ENCODE assay signal across 11 mouse cellular contexts in the genomic region with DNA sequence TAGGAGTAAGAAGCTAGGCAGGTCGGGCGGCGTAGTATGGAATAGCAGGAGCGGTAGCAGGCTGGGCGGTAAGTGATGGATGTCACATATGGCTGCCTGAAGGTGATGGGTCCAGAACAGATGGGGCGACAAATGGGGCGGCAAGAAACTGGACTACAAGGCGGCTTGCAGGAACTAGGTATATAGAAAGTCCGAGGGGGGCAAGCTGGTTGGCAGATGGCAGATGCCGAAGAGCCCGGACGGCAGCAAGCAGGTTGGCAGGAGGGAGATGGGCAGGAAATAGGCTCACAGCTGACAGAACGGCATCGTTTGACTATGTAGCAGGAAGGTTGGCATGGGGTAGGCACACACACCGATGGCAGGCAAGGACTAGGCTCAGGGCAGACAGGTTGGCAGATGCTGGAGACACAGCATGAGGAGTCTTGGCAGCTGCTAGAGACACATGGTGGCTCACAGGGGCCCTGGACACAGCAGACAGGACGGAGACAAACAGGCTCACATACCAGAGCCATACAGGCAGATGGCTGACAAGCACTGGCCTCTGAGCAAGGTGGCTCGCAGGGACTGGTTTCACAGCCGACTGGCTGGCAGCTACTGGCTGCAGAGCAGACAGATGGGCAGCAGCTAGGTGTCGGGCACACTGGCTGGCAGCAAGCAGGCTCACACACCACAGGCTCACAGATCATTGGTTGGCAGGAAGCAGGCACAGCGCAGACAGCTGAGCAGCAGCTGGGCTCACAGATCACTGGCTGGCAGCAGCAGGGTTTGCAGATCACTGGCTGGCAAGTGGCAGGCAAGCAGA. TPM values are rescaled to one million over a fixed set of nuclear protein-coding genes. Genes with fewer than 3 reads are reported as not detected.
DNase-seq lines count a peak whose midpoint lies in the region; ATAC-seq and TF ChIP-seq lines count a peak whose summit lies in the region.
"Had no signal": no experiment of that assay in that cellular context is flagged by ENCODE, and none has a peak within 500 bp of the region (broad histone marks: within the 10 kb centered on the region; RNA-seq: fewer than 3 reads in every experiment).

No protein-coding gene starts in this region.

- H3K79me2 ChIP-seq in myocyte (ENCODE audit: control insufficient read depth, insufficient read depth): no peaks in the 10 kb centered on the region

- no peaks in the 10 kb centered on the region for H3K9me3 ChIP-seq in hindbrain, embryonic 15.5 days
- H3K9me3 ChIP-seq in hindbrain, embryonic 11.5 days (ENCODE audit: control insufficient read depth, low read length): no peaks in the 10 kb centered on the region

- H3K36me3 ChIP-seq in hindbrain, embryonic 15.5 days: no peaks in the 10 kb centered on the region
- H3K36me3 ChIP-seq in hindbrain, embryonic 11.5 days (ENCODE audit: control insufficient read depth, insufficient read depth, low read length): no peaks in the 10 kb centered on the region
- H3K36me3 ChIP-seq in myocyte (ENCODE audit: control insufficient read depth, insufficient read depth): no peaks in the 10 kb centered on the region

- no peak for TF ChIP-seq POLR2A in myocyte (IDR thresholded peaks at IDR 0.05; ENCODE audit: insufficient read length, low read depth)

- ATAC-seq in hindbrain, embryonic 15.5 days (ENCODE audit: low FRiP score, low read depth): peak; percentile 93
- ATAC-seq in hindbrain, embryonic 11.5 days (ENCODE audit: low FRiP score): no peak

- no peak overlapping the region for H3K9ac ChIP-seq in hindbrain, embryonic 15.5 days
- H3K9ac ChIP-seq in hindbrain, embryonic 11.5 days (ENCODE audit: low read depth, low read length): no peak overlapping the region

- H3K4me1 ChIP-seq in hindbrain, embryonic 15.5 days (replicated peaks): 0 out of 2 replicates have a peak, but pooled peaks cover 4% of the 10 kb centered on the region
- H3K4me1 ChIP-seq in hindbrain, embryonic 11.5 days (replicated peaks; ENCODE audit: control insufficient read depth, insufficient read depth, low read length): no peaks in the 10 kb centered on the region

- no peaks in the 10 kb centered on the region for H3K27me3 ChIP-seq in hindbrain, embryonic 15.5 days
- no peaks in the 10 kb centered on the region for H3K27me3 ChIP-seq in hindbrain, embryonic 11.5 days (ENCODE audit: control insufficient read depth, insufficient read depth, low read length)
- peaks cover 11% of the 10 kb centered on the region for H3K27me3 ChIP-seq in myocyte (ENCODE audit: control insufficient read depth, insufficient read depth, insufficient read length)

- H3ac ChIP-seq in myocyte (ENCODE audit: control insufficient read depth, insufficient read length): no peak overlapping the region

- H3K4me2 ChIP-seq in hindbrain, embryonic 15.5 days: no peak overlapping the region
- H3K4me2 ChIP-seq in hindbrain, embryonic 11.5 days (replicated peaks; ENCODE audit: low read depth, low read length): no peak overlapping the region
- peak overlapping the region; percentile 32 for H3K4me2 ChIP-seq in myocyte (ENCODE audit: low read depth)

- WGBS in hindbrain, embryonic 15.5 days: 63% methylated on average over 20 of the region's 20 CpGs
- 85% methylated on average over 20 of the region's 20 CpGs for WGBS in hindbrain, embryonic 11.5 days

- H3K4me3 ChIP-seq in hindbrain, embryonic 15.5 days: no peak overlapping the region
- no peak overlapping the region for H3K4me3 ChIP-seq in hindbrain, embryonic 11.5 days (ENCODE audit: low read depth, low read length)
- no peak overlapping the region for H3K4me3 ChIP-seq in myocyte

- DNase-seq in hindbrain, embryonic 11.5 days (ENCODE audit: low spot score): no peak
- peak; percentile 88 for DNase-seq in cerebellum, adult 11 months
- peak; percentile 79 for DNase-seq in gastrocnemius, postnatal 25 days
- DNase-seq in embryo, embryonic 11 days: no peak
- no peak for DNase-seq in urinary bladder, postnatal 36 days (ENCODE audit: low spot score in 2 of 2)
- no peak for DNase-seq in kidney, adult 9 months

- peak overlapping the region; percentile 74 for H3K27ac ChIP-seq in hindbrain, embryonic 15.5 days (replicated peaks)
- H3K27ac ChIP-seq in hindbrain, embryonic 11.5 days (ENCODE audit: low read depth, low read length): no peak overlapping the region

TF ChIP-seq in myocyte, 11 proteins besides CTCF, POLR2A, EP300 and RAD21:
- TF ChIP-seq MYOD1 (IDR thresholded peaks at IDR 0.05; ENCODE audit: control insufficient read depth in 1 of 3, insufficient read length in 2 of 3, low read depth in 2 of 3): peak in 2 of 3 experiments; percentile 87 to 97
- peak in 2 of 3 experiments; percentile 82 to 97 for TF ChIP-seq MYOG (IDR thresholded peaks at IDR 0.05; ENCODE audit: control insufficient read depth in 1 of 3, insufficient read depth in 1 of 3, insufficient read length in 2 of 3, low read depth in 2 of 3)
- TF ChIP-seq E2F4 (IDR thresholded peaks at IDR 0.05; ENCODE audit: insufficient read depth): no peak
- TF ChIP-seq CEBPB (IDR thresholded peaks at IDR 0.05; ENCODE audit: insufficient read depth, poor library complexity, severe bottlenecking): no peak
- TF ChIP-seq TCF3 (IDR thresholded peaks at IDR 0.05; ENCODE audit: insufficient read length, low read depth): peak; percentile 92
- no peak for TF ChIP-seq MAX (IDR thresholded peaks at IDR 0.05; ENCODE audit: low read depth)
- TF ChIP-seq SRF (IDR thresholded peaks at IDR 0.05; ENCODE audit: control insufficient read depth, insufficient read length, low read depth): no peak
TF ChIP-seq in myocyte: peak in this region for 3.

RNA-seq across cellular contexts. Expression of a gene that starts 0.9 kb away (rescaled TPM):
- polyA plus RNA-seq in hindbrain, embryonic 15.5 days (2015; fragmentation: Nextera tagmentation; extraction: Ambion mirVana): 0.10 TPM in 2 replicates
- not detected in 2 replicates for polyA plus RNA-seq in hindbrain, embryonic 11.5 days (2014; fragmentation: Nextera tagmentation; extraction: Ambion mirVana)
- total RNA-seq in gastrocnemius, postnatal 25 days (2021): not detected
- not detected for polyA plus RNA-seq in myocyte (2012; fragmentation: generic; extraction: Trizol)
- total RNA-seq: ES-E14 had no signal
- polyA plus RNA-seq: limb, embryonic 11.5 days; small intestine, adult 2 months had no signal

RNA-seq across cellular contexts. Expression of a gene that starts 6.6 kb away (rescaled TPM):
- polyA plus RNA-seq in hindbrain, embryonic 15.5 days (2015; fragmentation: Nextera tagmentation; extraction: Ambion mirVana): not detected in 2 replicates
- polyA plus RNA-seq in hindbrain, embryonic 11.5 days (2014; fragmentation: Nextera tagmentation; extraction: Ambion mirVana): not detected in 2 replicates
- not detected for total RNA-seq in gastrocnemius, postnatal 25 days (2021)
- polyA plus RNA-seq in myocyte (2012; fragmentation: generic; extraction: Trizol): not detected
- total RNA-seq: ES-E14 had no signal
- polyA plus RNA-seq: limb, embryonic 11.5 days; small intestine, adult 2 months had no signal

RNA-seq across cellular contexts. Expression of a gene that starts 8.3 kb away (rescaled TPM):
- polyA plus RNA-seq in hindbrain, embryonic 15.5 days (2015; fragmentation: Nextera tagmentation; extraction: Ambion mirVana): 1.2 and 1.5 TPM in 2 replicates
- polyA plus RNA-seq in hindbrain, embryonic 11.5 days (2014; fragmentation: Nextera tagmentation; extraction: Ambion mirVana): 0.23 TPM in 1 of 2 replicates, not detected in the other
- not detected for total RNA-seq in gastrocnemius, postnatal 25 days (2021)
- not detected for polyA plus RNA-seq in myocyte (2012; fragmentation: generic; extraction: Trizol)
- total RNA-seq: ES-E14 had no signal
- polyA plus RNA-seq: small intestine, adult 2 months had no signal

RNA-seq across cellular contexts. Expression of a gene that starts 30.5 kb away (rescaled TPM):
- polyA plus RNA-seq in hindbrain, embryonic 15.5 days (2015; fragmentation: Nextera tagmentation; extraction: Ambion mirVana): not detected in 2 replicates
- not detected in 2 replicates for polyA plus RNA-seq in hindbrain, embryonic 11.5 days (2014; fragmentation: Nextera tagmentation; extraction: Ambion mirVana)
- not detected for total RNA-seq in gastrocnemius, postnatal 25 days (2021)
- not detected for polyA plus RNA-seq in myocyte (2012; fragmentation: generic; extraction: Trizol)
- total RNA-seq: ES-E14 had no signal
- polyA plus RNA-seq: limb, embryonic 11.5 days; small intestine, adult 2 months had no signal

RNA-seq across cellular contexts. Expression of a gene that starts 37.2 kb away (rescaled TPM):
- not detected in 2 replicates for polyA plus RNA-seq in hindbrain, embryonic 15.5 days (2015; fragmentation: Nextera tagmentation; extraction: Ambion mirVana)
- not detected in 2 replicates for polyA plus RNA-seq in hindbrain, embryonic 11.5 days (2014; fragmentation: Nextera tagmentation; extraction: Ambion mirVana)
- total RNA-seq in gastrocnemius, postnatal 25 days (2021): not detected
- polyA plus RNA-seq in myocyte (2012; fragmentation: generic; extraction: Trizol): not detected
- total RNA-seq: ES-E14 had no signal
- polyA plus RNA-seq: limb, embryonic 11.5 days; small intestine, adult 2 months had no signal

Comparison
In these comparisons a context has a peak if more than half of its experiments do, and no peak if none do; other contexts are left out.
1. DNase-seq: peak in cerebellum, adult 11 months (single experiment) and gastrocnemius, postnatal 25 days (single experiment); none in hindbrain, embryonic 11.5 days (single experiment), embryo, embryonic 11 days (single experiment), urinary bladder, postnatal 36 days (0 of 2) and kidney, adult 9 months (single experiment).